Mouse (Mus musculus) left cerebral cortex, postnatal 25 days (tissue): ENCODE data around the gene Cep152. TPM values are rescaled to one million over a fixed set of nuclear protein-coding genes. Genes with fewer than 3 reads are reported as not detected.

ENCODE experiments used
- total RNA-seq, 2 experiments: library from RNA; stranded (reverse); gene quantifications; 2 replicates each; pipeline ENCODE4 v1.2.3; 2021

Gene Cep152
- total RNA-seq, 2 experiments from 2014 or later = 2.0 to 2.5 TPM

Other genes starting within 250 kb of the Cep152 start
- not detected for gene Gm9913, start 120.0 kb downstream of the Cep152 start, total RNA-seq
- 1 to 10 TPM; 4.7 to 5.4 TPM for gene Fbn1, start 117.1 kb downstream of the Cep152 start, total RNA-seq
- gene Eid1, start 48.0 kb upstream of the Cep152 start, total RNA-seq = 100 to 1,000 TPM; 229 to 255 TPM
- 1 to 10 TPM; 5.0 TPM for gene Shc4, start 99.0 kb upstream of the Cep152 start, total RNA-seq
- gene Secisbp2l, start 157.8 kb upstream of the Cep152 start, total RNA-seq = 100 to 1,000 TPM; 112 to 115 TPM
- gene Galk2, start 234.0 kb upstream of the Cep152 start, total RNA-seq = 10 to 100 TPM; 25.7 to 27.2 TPM
- 100 to 1,000 TPM; 101 to 103 TPM for gene Cops2, start 234.0 kb upstream of the Cep152 start, total RNA-seq